Mouse (Mus musculus) neural tube, embryonic 11.5 days (tissue): ENCODE results near the gene Slc22a7. TPM values are rescaled to one million over a fixed set of nuclear protein-coding genes. Genes with fewer than 3 reads are reported as not detected.

ENCODE experiments used
- ATAC-seq: fragments of 200-750 bp; cut with Nextera tagmentation; 2 replicates; pipeline ENCODE4 v1.8.0; 2017; ENCODE audit warnings: moderate number of reproducible peaks, mild to moderate bottlenecking, moderate TSS enrichment, moderate library complexity; ENCODE audit not compliant: insufficient read depth, low FRiP score, low TSS enrichment
- DNase-seq: peaks from one replicate; pipeline ENCODE4 v3.0.0-alpha.2; 2015; ENCODE audit warnings: low spot score
- H3K27ac ChIP-seq: fragments of 300-500 bp; sonication (generic); 2 replicates; pipeline ENCODE4 v1.5.1; 2014; ENCODE audit warnings: low read depth, mild to moderate bottlenecking, low read length
- H3K27me3 ChIP-seq: fragments of 300-500 bp; sonication (generic); 2 replicates; pipeline ENCODE4 v1.6.1; 2014; ENCODE audit warnings: mild to moderate bottlenecking, low read length, mixed read lengths; ENCODE audit not compliant: control insufficient read depth, insufficient read depth
- H3K36me3 ChIP-seq: fragments of 300-500 bp; sonication (generic); 2 replicates; pipeline ENCODE4 v1.6.1; 2014; ENCODE audit warnings: mild to moderate bottlenecking, low read length, moderate library complexity, mixed read lengths; ENCODE audit not compliant: control insufficient read depth, insufficient read depth
- H3K4me1 ChIP-seq: fragments of 300-500 bp; sonication (generic); 2 replicates; pipeline ENCODE4 v1.6.1; 2014; ENCODE audit warnings: low read length, mixed read lengths; ENCODE audit not compliant: control insufficient read depth, insufficient read depth
- H3K4me2 ChIP-seq: fragments of 300-500 bp; sonication (generic); 2 replicates; pipeline ENCODE4 v1.6.1; 2014; ENCODE audit warnings: low read depth, mild to moderate bottlenecking, moderate library complexity
- H3K4me3 ChIP-seq: fragments of 300-500 bp; sonication (generic); 2 replicates; pipeline ENCODE4 v1.5.1; 2014; ENCODE audit warnings: low read depth, low read length
- H3K9ac ChIP-seq: fragments of 300-500 bp; sonication (generic); 2 replicates; pipeline ENCODE4 v1.6.1; 2014; ENCODE audit warnings: mild to moderate bottlenecking, low read length
- H3K9me3 ChIP-seq: fragments of 300-500 bp; sonication (generic); 2 replicates; pipeline ENCODE4 v1.6.1; 2016; ENCODE audit warnings: low read length; ENCODE audit not compliant: control insufficient read depth
- WGBS: fragments of 180-500 bp; shearing (Covaris S2); extraction: QIAGEN DNeasy Blood & Tissue Kit; methylation state at CpG from one replicate; pipeline ENCODE4 v1.1.7; 2014; 5-methylcytosine and 5-hydroxymethylcytosine counted together
- polyA plus RNA-seq: library from polyadenylated mRNA; unstranded; fragments of >200 nt; fragmentation: Nextera tagmentation; extraction: Ambion mirVana; gene quantifications from 2 replicates; pipeline ENCODE4 v1.2.1, GENCODE M21; 2014

Gene Slc22a7
- polyA plus RNA-seq, 1 experiment from 2014 or later, result not detected

GRCm38 (mm10) chr17:46467830-46468229, 29.6 kb upstream of the Slc22a7 start:
- no peaks in the 10 kb centered on the region for H3K4me1 ChIP-seq
- H3K27ac ChIP-seq, result no peak overlapping the region
- WGBS, result 67% methylated on average over 9 of the region's 9 CpGs
- ATAC-seq (no peak), DNase-seq (no peak)
- H3K4me3 ChIP-seq, result no peak overlapping the region
- H3K36me3 ChIP-seq, result no peaks in the 10 kb centered on the region; the same call in 1 of the 2 replicates
- H3K27me3 ChIP-seq, result no peaks in the 10 kb centered on the region
- no peak overlapping the region for H3K4me2 ChIP-seq
- no peaks in the 10 kb centered on the region for H3K9me3 ChIP-seq
- no peak overlapping the region for H3K9ac ChIP-seq

DNA sequence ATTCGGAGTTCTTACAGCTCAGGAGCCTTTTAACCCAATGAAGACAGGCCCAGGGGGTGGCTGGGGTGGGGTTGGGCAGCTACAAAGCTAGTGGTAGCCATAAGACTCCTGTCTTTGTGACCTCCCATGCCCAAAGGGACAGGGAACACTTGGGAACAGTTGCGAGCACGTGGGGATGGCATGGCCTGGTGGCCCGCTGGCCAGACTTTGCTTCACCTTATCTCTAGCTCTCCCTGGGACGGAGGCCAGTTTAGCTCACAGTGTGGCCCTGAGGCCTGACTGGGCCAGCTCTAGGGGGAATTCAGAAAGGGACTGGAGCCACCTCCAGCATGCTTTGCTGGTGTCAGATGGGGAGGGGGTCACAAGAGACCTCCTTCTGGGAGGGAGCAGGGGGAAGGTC, 24.0 kb upstream of the Slc22a7 start:
- Histone ChIP-seq H3K36me3 (no peaks in the 10 kb centered on the region), H3K9ac (no peak overlapping the region), H3K27me3 (peaks cover 24% of the 10 kb centered on the region), H3K4me3 (no peak overlapping the region), H3K27ac (no peak overlapping the region), H3K4me2 (no peak overlapping the region), H3K9me3 (no peaks in the 10 kb centered on the region), H3K4me1 (no peaks in the 10 kb centered on the region)
- ATAC-seq, result no peak
- WGBS, result 81% methylated on average over 5 of the region's 5 CpGs
- DNase-seq, result no peak

- ATAC-seq, result no peak
- H3K4me2 ChIP-seq, result peak overlapping the region; percentile 13
- no peaks in the 10 kb centered on the region for H3K4me1 ChIP-seq
- H3K36me3 ChIP-seq, result no peaks in the 10 kb centered on the region
- H3K9ac ChIP-seq, result no peak overlapping the region
- no peaks in the 10 kb centered on the region for H3K9me3 ChIP-seq
- H3K27me3 ChIP-seq, result peaks cover 28% of the 10 kb centered on the region
- H3K27ac ChIP-seq, result no peak overlapping the region
- 15% methylated on average over 8 of the region's 8 CpGs for WGBS
- no peak overlapping the region for H3K4me3 ChIP-seq
- DNase-seq, result no peak
Observed at GRCm38 (mm10) chr17:46461347-46461746, 23.1 kb upstream of the Slc22a7 start.

GRCm38 (mm10) chr17:46460673-46461072, 22.4 kb upstream of the Slc22a7 start:
- WGBS, result 1% methylated on average over 32 of the region's 32 CpGs
- H3K9ac ChIP-seq, result no peak overlapping the region
- peaks cover 31% of the 10 kb centered on the region for H3K27me3 ChIP-seq
- H3K36me3 ChIP-seq, result no peaks in the 10 kb centered on the region
- H3K4me2 ChIP-seq, result peak overlapping the region; percentile 13
- DNase-seq (no peak), ATAC-seq (no peak)
- H3K4me1 ChIP-seq, result peaks cover 1% of the 10 kb centered on the region; the same call in 1 of the 2 replicates
- no peak overlapping the region for H3K27ac ChIP-seq
- H3K9me3 ChIP-seq, result no peaks in the 10 kb centered on the region
- peak overlapping the region; percentile 21; the same call in 1 of the 2 replicates for H3K4me3 ChIP-seq

DNA sequence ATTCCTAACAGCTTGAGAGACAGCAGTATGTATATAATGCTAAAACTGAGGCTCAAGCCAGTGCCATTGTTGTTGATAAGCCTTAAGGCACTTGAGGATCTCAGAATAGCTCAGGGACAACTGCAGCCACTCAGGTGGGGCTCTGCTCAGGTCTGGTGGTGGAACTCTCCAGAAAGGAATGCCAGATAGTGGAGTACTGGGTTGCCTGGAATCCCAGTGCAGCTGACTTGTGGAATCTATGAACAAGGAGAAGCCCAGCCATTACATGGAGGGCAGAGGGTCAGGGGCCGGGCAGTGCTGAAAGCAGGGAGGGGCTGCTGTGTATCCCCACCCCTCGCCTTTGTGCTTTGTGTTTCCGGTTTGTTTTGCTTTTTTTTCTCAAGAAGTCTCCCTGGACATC, 20.2 kb upstream of the Slc22a7 start:
- no peak overlapping the region for H3K9ac ChIP-seq
- no peaks in the 10 kb centered on the region for H3K9me3 ChIP-seq
- DNase-seq (no peak), ATAC-seq (no peak)
- H3K27me3 ChIP-seq, result peaks cover 44% of the 10 kb centered on the region
- H3K4me2 ChIP-seq, result no peak overlapping the region
- H3K4me3 ChIP-seq, result no peak overlapping the region
- WGBS, result 31% methylated on average over 3 of the region's 3 CpGs
- H3K4me1 ChIP-seq, result peaks cover 21% of the 10 kb centered on the region
- H3K36me3 ChIP-seq, result no peaks in the 10 kb centered on the region
- H3K27ac ChIP-seq, result no peak overlapping the region

DNA sequence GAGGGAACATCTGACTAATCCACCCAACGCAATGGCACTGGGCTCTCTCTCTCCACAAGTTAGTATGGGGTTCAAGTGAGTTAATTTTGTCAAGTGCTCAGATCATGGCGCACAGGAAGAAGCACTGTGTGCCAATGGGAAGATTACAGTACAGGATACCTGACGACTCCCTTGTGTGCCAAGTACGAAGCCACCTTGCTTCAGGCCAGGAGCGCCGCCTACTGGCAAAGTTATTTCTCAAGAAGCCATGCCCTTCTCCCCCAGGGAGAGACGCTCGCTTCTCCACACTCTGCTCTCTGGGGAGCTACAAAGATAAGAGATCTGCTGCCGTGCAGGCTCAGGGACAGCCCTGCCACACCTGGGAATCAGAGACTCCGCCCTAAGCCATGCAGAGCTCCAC, 19.5 kb upstream of the Slc22a7 start:
- no peak overlapping the region for H3K9ac ChIP-seq
- H3K27me3 ChIP-seq, result peaks cover 49% of the 10 kb centered on the region
- H3K4me1 ChIP-seq, result peaks cover 25% of the 10 kb centered on the region

DNA sequence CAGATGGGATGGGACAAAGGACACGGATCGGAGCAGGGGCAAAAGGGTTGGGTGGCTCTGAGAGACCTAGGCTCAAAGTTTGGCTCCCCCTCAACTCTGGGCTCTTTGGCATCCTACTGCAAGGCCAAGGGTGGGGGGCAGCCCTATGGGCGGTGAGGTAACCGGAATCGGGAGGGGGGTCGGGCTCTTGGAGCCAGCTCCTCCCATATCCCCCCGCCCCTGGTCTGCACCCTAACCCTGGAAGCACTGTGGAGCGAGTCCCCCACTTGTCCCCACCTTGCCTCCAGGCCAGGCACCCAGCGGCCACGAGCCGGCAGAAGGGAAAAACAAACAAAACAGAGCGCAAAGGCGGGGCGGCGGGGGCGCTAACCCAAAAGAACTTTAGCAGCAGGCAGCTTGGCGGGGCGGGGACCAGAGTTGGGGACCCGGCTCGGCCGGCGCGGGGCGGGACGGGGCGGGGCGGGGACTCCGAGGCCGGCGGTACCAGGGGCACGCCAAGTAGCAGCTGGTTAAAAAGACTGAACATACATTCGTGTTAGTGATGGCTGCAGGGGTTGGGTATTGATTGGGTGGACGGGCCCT, 16.9 kb upstream of the Slc22a7 start:
- Histone ChIP-seq H3K27me3 (peaks cover 37% of the 10 kb centered on the region), H3K36me3 (no peaks in the 10 kb centered on the region), H3K9me3 (no peaks in the 10 kb centered on the region), H3K27ac (no peak overlapping the region), H3K4me1 (peaks cover 27% of the 10 kb centered on the region), H3K4me3 (peak overlapping the region; percentile 36), H3K4me2 (peak overlapping the region; percentile 68), H3K9ac (peak overlapping the region; percentile 42)
- ATAC-seq (peak; percentile 40; the same call in 1 of the 2 replicates), DNase-seq (peak; percentile 68)
- WGBS, result 1% methylated on average over 33 of the region's 33 CpGs

More for the DNA sequence above, 19.5 kb upstream of the Slc22a7 start:
- Histone ChIP-seq H3K27ac (no peak overlapping the region), H3K9me3 (no peaks in the 10 kb centered on the region), H3K36me3 (no peaks in the 10 kb centered on the region), H3K4me2 (no peak overlapping the region), H3K4me3 (no peak overlapping the region)
- WGBS, result 14% methylated on average over 10 of the region's 10 CpGs
- ATAC-seq (no peak), DNase-seq (no peak)

DNA sequence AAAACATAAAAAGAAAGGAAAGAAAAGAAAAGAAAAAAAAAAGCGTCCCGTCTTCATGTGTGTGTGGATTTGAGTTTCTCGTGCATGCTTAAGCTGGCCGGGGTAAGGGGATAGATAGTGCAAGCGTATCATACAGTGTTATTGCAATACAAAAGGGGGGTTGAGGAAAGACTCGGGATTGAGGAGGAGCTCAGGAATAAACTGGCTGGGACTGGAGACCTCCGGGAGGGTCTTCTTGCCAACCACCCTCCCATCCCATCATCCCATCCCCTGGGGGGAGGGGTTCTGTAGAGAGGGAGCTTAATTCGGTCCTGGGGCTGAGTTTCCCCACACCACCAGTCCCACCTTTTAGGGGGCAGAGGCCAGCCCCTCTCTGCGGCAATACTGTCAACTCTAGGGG, 16.3 kb upstream of the Slc22a7 start:
- Histone ChIP-seq H3K4me1 (peaks cover 27% of the 10 kb centered on the region), H3K27ac (no peak overlapping the region), H3K9me3 (no peaks in the 10 kb centered on the region), H3K4me3 (peak overlapping the region; percentile 36), H3K27me3 (peaks cover 31% of the 10 kb centered on the region), H3K4me2 (peak overlapping the region; percentile 68), H3K9ac (peak overlapping the region; percentile 42), H3K36me3 (no peaks in the 10 kb centered on the region)
- DNase-seq, result no peak
- peak; percentile 24; the same call in 1 of the 2 replicates for ATAC-seq
- 3% methylated on average over 9 of the region's 9 CpGs for WGBS

DNA sequence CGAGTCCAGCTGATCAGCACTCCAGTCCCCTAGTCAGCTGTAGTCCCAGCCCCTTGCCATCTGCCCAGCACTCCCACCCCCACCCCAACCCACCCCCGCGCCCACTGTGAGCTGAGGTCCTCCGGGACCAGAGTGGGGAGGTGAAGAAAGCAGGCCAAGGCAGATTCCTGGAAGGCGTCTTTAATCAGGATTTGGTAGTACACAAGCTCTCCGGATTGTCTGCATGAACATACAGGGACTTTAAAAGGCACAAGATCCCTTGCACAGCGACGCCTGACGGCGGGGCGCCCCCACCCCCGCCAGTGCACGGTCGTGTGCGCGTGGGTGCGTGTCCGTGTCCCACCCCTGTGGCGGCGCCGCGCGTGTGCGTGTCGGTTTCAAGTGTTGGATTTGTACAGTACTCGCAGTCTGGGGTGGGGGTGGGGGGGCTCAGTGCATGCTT, 15.7 kb upstream of the Slc22a7 start:
- Histone ChIP-seq H3K4me3 (peak overlapping the region; percentile 25), H3K4me2 (peak overlapping the region; percentile 68), H3K36me3 (no peaks in the 10 kb centered on the region), H3K27ac (peak overlapping the region; percentile 64; the same call in 1 of the 2 replicates), H3K9me3 (no peaks in the 10 kb centered on the region), H3K4me1 (peaks cover 27% of the 10 kb centered on the region), H3K27me3 (peaks cover 30% of the 10 kb centered on the region), H3K9ac (peak overlapping the region; percentile 45)
- WGBS, result 1% methylated on average over 26 of the region's 26 CpGs
- peak; percentile 28; the same call in 1 of the 2 replicates for ATAC-seq
- peak; percentile 38 for DNase-seq
